Mouse (Mus musculus): ENCODE results near the gene Pde6g.
"Not testable (repeated sequence)": the region's sequence is repeated elsewhere in the genome, so short reads cannot be mapped to it uniquely, and the experiment has no call there.

The Pde6g gene

DNA sequence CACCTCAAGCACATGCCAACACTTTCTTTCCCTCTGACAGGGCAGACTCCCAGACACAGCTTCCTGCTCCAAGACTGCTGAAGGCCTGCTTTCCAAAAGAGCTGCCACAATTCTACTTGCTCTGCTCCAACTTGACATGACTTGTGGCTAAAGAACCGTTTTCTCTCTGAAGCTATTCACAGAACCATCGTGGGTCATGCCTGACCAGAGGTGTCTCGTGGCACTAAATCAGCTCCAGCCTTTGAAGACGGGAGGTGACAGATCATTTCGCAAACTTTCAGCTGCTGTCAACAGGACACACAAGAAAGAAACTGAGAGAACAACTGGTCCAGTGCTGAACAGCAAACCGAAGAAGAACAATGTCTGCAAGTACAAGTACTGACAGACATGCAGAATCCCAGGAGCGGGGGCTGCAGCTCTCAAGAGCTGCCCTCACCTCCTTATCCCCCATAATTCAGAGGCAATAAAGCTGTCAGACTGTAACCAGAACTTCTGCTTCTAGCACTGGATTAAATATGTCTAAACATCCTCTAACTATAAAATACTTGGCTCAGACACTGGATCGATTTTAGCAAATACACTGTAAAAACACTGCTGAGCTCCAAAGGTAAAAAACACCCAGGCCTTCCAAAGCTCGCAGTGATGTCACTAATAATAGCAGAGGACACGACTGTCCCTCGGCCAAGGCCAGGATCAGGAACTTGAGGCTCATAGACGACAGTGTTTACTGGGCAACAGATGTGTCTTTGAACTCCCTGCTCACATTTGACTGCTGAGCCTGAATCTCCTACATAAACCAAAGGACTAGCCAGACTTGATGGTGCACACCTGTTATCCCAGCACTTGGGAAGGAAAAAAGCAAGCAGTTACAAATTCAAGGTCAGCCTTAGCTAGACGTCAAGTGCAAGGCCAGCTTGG, 30.4 kb downstream of the Pde6g start:
- DNase-seq (ENCODE audit: low spot score), result no peak

DNA sequence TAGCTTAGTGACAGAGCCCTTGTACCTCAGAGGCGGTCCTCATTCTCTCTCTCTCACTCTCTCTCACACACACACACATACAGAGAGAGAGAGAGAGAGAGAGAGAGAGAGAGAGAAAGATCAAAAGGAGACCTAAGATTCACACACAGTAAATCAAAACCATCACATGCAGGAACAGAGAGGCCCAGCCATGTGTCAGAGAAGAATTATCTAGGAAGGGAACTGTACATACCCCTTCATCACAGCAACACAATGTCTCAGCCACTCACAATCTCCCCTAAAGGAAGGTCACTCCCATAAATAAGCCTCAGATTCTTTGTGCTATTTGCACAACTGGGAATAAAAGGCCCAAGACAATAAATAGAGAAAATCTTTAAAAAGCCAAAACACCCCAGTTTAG, 34.7 kb downstream of the Pde6g start:
- DNase-seq (ENCODE audit: low spot score), result no peak

DNA sequence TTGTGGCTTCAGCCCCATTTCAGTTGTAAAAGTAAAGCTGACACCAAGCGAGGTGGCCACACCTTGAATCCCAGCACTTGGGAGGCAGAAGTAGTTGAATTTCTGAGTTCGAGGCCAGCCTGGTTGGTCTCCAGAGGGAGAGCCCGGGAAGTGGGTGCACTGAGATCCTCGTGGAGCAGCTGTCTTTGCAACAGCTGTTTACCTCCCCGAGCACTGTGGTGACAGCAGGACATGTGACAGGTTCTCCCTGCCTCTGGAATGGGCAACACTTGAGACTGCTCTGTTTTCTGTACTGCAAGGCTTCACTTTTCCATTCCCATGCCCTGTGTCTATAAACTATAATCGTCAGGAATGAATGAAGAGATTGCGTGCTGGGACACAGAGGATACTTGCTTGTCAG, 35.4 kb downstream of the Pde6g start:
- DNase-seq (ENCODE audit: low spot score), result no peak

- DNase-seq (ENCODE audit: low spot score), result not testable (repeated sequence)
Observed at GRCm38 (mm10) chr11:120413621-120414020, 39.7 kb downstream of the Pde6g start.

GRCm38 (mm10) chr11:120406445-120406844, 46.9 kb downstream of the Pde6g start:
- no peak for DNase-seq (ENCODE audit: low spot score)

GRCm38 (mm10) chr11:120405867-120406266, 47.4 kb downstream of the Pde6g start:
- no peak for DNase-seq (ENCODE audit: low spot score)

- no peak for DNase-seq (ENCODE audit: low spot score)
Observed at GRCm38 (mm10) chr11:120404814-120405213, 48.5 kb downstream of the Pde6g start.

DNA sequence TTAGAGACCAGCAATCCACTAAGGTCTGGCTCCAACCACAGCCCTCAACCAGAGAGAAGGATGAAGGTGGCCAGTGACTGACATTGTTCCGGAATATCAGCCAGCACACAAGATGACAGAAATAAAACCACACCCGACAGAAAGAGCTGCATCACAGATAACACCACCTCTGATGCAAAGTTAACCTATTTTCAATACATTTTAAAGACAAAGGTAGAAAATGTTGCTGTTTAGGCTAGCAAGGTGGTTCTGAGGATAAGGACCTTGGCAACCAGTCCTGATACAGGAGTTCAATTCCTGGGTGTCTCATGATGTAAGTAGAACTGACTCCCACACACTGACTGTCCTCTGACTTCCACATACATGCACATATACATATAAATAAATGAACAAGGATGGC, 54.0 kb downstream of the Pde6g start:
- DNase-seq (ENCODE audit: low spot score), result no peak
